Mouse (Mus musculus): ENCODE measurements around the gene Gm20909.
"Not testable (repeated sequence)": the region's sequence is repeated elsewhere in the genome, so short reads cannot be mapped to it uniquely, and the experiment has no call there.

Gene Gm20909

GRCm38 (mm10) chrY:21164270-21164669, at the start of gene Gm20909:
Gene Gm20909, plus strand, starts transcription at chrY:21164570.
- DNase-seq = not testable (repeated sequence)

Data from liver (tissue).